ENCODE assay signal across 8 mouse cellular contexts in genomic region chr14:84443288-84443686, GRCm38 (mm10). TPM values are rescaled to one million over a fixed set of nuclear protein-coding genes. Genes with fewer than 3 reads are reported as not detected.
DNase-seq lines count a peak whose midpoint lies in the region; ATAC-seq and TF ChIP-seq lines count a peak whose summit lies in the region.

Pcdh17 (plus strand) TSS chr14:84443563.

- peak within 1 kb of the TSS; percentile 58 for H3K4me3 ChIP-seq in hindbrain, embryonic 11.5 days (ENCODE audit: low read depth, low read length)
- peak within 1 kb of the TSS; percentile 45 for H3K4me3 ChIP-seq in lung, postnatal 0 days (ENCODE audit: low read depth, low read length)

- under 1% methylated on average over 31 of the region's 31 CpGs for WGBS in hindbrain, embryonic 11.5 days
- under 1% methylated on average over 31 of the region's 31 CpGs for WGBS in lung, postnatal 0 days

- no peak for TF ChIP-seq CTCF in lung, postnatal 0 days (IDR thresholded peaks at IDR 0.05)

- no peak for TF ChIP-seq EP300 in lung, postnatal 0 days (IDR thresholded peaks at IDR 0.05)

- peak; percentile 91 for ATAC-seq in hindbrain, embryonic 11.5 days (ENCODE audit: low FRiP score)
- ATAC-seq in lung, postnatal 0 days: peak; percentile 93

- DNase-seq in NIH3T3 (ENCODE audit: low read depth): peak; percentile 87
- peak; percentile 98 to 99 for DNase-seq in cerebellum, postnatal 10 days
- peak; percentile 95 for DNase-seq in frontal cortex, postnatal 10 days (ENCODE audit: low spot score in 2 of 2)
- peak; percentile 98 for DNase-seq in hindbrain, embryonic 11.5 days (ENCODE audit: low spot score)
- DNase-seq in layer of hippocampus, postnatal 10 days (ENCODE audit: low spot score in 2 of 2): peak; percentile 94 to 97
- DNase-seq in lung, postnatal 0 days (ENCODE audit: low spot score): peak; percentile 96
- DNase-seq in ovary, postnatal 10 days (ENCODE audit: low spot score): peak; percentile 82
- DNase-seq in thymus, postnatal 14 days: peak; percentile 56

- no peaks in the 10 kb centered on the region; the same call in 1 of the 2 replicates for H3K4me1 ChIP-seq in hindbrain, embryonic 11.5 days (replicated peaks; ENCODE audit: control insufficient read depth, insufficient read depth, low read length)
- H3K4me1 ChIP-seq in lung, postnatal 0 days (ENCODE audit: insufficient read depth, low read depth, low read length): peaks cover 6% of the 10 kb centered on the region; the same call in 1 of the 2 replicates

- H3K4me2 ChIP-seq in hindbrain, embryonic 11.5 days (replicated peaks; ENCODE audit: low read depth, low read length): peak within 1 kb of the TSS; percentile 86
- peak within 1 kb of the TSS; percentile 58 for H3K4me2 ChIP-seq in lung, postnatal 0 days (replicated peaks; ENCODE audit: low read depth, low read length)

- peak within 1 kb of the TSS; percentile 18 for H3K27ac ChIP-seq in hindbrain, embryonic 11.5 days (ENCODE audit: low read depth, low read length)
- H3K27ac ChIP-seq in lung, postnatal 0 days (ENCODE audit: low read length): peak within 1 kb of the TSS; percentile 49

- peaks cover 19% of the 10 kb centered on the region for H3K27me3 ChIP-seq in hindbrain, embryonic 11.5 days (ENCODE audit: control insufficient read depth, insufficient read depth, low read length)
- peaks cover 19% of the 10 kb centered on the region for H3K27me3 ChIP-seq in lung, postnatal 0 days (replicated peaks; ENCODE audit: insufficient read depth, low read length)

- peak within 1 kb of the TSS; percentile 52 for H3K9ac ChIP-seq in hindbrain, embryonic 11.5 days (ENCODE audit: low read depth, low read length)
- H3K9ac ChIP-seq in lung, postnatal 0 days (replicated peaks; ENCODE audit: low read depth): peak within 1 kb of the TSS; percentile 30; the same call in 1 of the 2 replicates

- H3K36me3 ChIP-seq in hindbrain, embryonic 11.5 days (ENCODE audit: control insufficient read depth, insufficient read depth, low read length): no peaks in the 10 kb centered on the region
- H3K36me3 ChIP-seq in lung, postnatal 0 days (ENCODE audit: insufficient read depth, low read length): no peaks in the 10 kb centered on the region

- no peaks in the 10 kb centered on the region for H3K9me3 ChIP-seq in hindbrain, embryonic 11.5 days (ENCODE audit: control insufficient read depth, low read length)
- no peaks in the 10 kb centered on the region for H3K9me3 ChIP-seq in lung, postnatal 0 days (ENCODE audit: low read length)

RNA-seq across cellular contexts. Expression of gene Pcdh17, which starts in this region (rescaled TPM):
- polyA plus RNA-seq in hindbrain, embryonic 11.5 days (2014; fragmentation: Nextera tagmentation; extraction: Ambion mirVana): 6.1 and 9.2 TPM in 2 replicates
- 10 to 100 TPM; 46.3 to 48.5 TPM for total RNA-seq in layer of hippocampus, postnatal 10 days (2021)
- polyA plus RNA-seq in lung, postnatal 0 days (2015; fragmentation: Nextera tagmentation; extraction: Ambion mirVana): 16.6 and 24.8 TPM in 2 replicates

Comparison
In these comparisons a context has a peak if more than half of its experiments do, and no peak if none do; other contexts are left out.
1. Peak in every context shown above with its lines: DNase-seq, ATAC-seq, H3K4me3 ChIP-seq and H3K27ac ChIP-seq.